Mouse (Mus musculus) liver, embryonic 14.5 days (tissue): ENCODE measurements around the gene Pip5k1b. TPM values are rescaled to one million over a fixed set of nuclear protein-coding genes. Genes with fewer than 3 reads are reported as not detected.

Experiments
- ATAC-seq: fragments of 200-750 bp; cut with Nextera tagmentation; 2 replicates; pipeline ENCODE4 v1.8.0; 2017; ENCODE audit warnings: moderate number of reproducible peaks, mild to moderate bottlenecking, moderate library complexity; ENCODE audit not compliant: insufficient read depth
- DNase-seq, 3 experiments: peaks; one replicate each; pipeline ENCODE4 v3.0.0-alpha.2; 2012 to 2013; ENCODE audit warnings: low read depth in 3 of 3, low spot score in 3 of 3
- H3K27ac ChIP-seq: fragments of 300-500 bp; sonication (generic); 2 replicates; pipeline ENCODE4 v1.5.1; 2014; ENCODE audit warnings: moderate library complexity, mild to moderate bottlenecking, control low read depth, inconsistent platforms
- H3K27me3 ChIP-seq: fragments of 300-500 bp; sonication (generic); 2 replicates; pipeline ENCODE4 v1.6.1; 2014; ENCODE audit warnings: mild to moderate bottlenecking, low read length, moderate library complexity; ENCODE audit not compliant: control insufficient read depth, insufficient read depth
- H3K36me3 ChIP-seq: fragments of 300-500 bp; sonication (generic); replicated peaks from 2 replicates; pipeline ENCODE4 v1.6.1; 2014; ENCODE audit warnings: low read depth; ENCODE audit not compliant: control insufficient read depth, insufficient read depth
- H3K4me1 ChIP-seq, 2 experiments: fragments of 200-500 bp in 1 of 2; fragments of 300-500 bp in 1 of 2; sonication (generic) in 1 of 2; replicated peaks; 2 replicates each; pipeline ENCODE4 v1.6.1; 2012 to 2014; ENCODE audit warnings: antibody characterized with exemption in 1 of 2, inconsistent platforms in 1 of 2, low read length in 1 of 2; ENCODE audit not compliant: control insufficient read depth in 2 of 2, insufficient read depth in 2 of 2
- H3K4me2 ChIP-seq: fragments of 300-500 bp; sonication (generic); 2 replicates; pipeline ENCODE4 v1.6.1; 2014; ENCODE audit warnings: low read depth, mild to moderate bottlenecking, control low read depth, moderate library complexity
- H3K4me3 ChIP-seq, 2 experiments: fragments of 200-500 bp in 1 of 2; fragments of 300-500 bp in 1 of 2; sonication (generic) in 1 of 2; 2 replicates each; pipeline ENCODE4 v1.5.1; 2012 to 2014; ENCODE audit warnings: low read depth in 2 of 2, low read length in 2 of 2, mild to moderate bottlenecking in 2 of 2, control low read depth in 1 of 2, inconsistent platforms in 1 of 2, moderate library complexity in 1 of 2; ENCODE audit not compliant: insufficient read depth in 1 of 2
- H3K9ac ChIP-seq: fragments of 300-500 bp; sonication (generic); replicated peaks from 2 replicates; pipeline ENCODE4 v1.6.1; 2014; ENCODE audit warnings: mild to moderate bottlenecking, control low read depth, moderate library complexity
- H3K9me3 ChIP-seq: fragments of 300-500 bp; sonication (generic); 2 replicates; pipeline ENCODE4 v1.6.1; 2016; ENCODE audit warnings: low read length, mixed read lengths; ENCODE audit not compliant: control insufficient read depth
- CTCF ChIP-seq: IDR thresholded peaks from 2 replicates; pipeline ENCODE4 v1.5.1; 2016; ENCODE audit warnings: antibody characterized with exemption, low read depth, control low read depth
- EP300 ChIP-seq: IDR thresholded peaks from 2 replicates; pipeline ENCODE4 v1.6.1; 2016; ENCODE audit warnings: antibody characterized with exemption, low read depth
- WGBS: fragments of 180-500 bp; shearing (Covaris S2); extraction: QIAGEN DNeasy Blood & Tissue Kit; methylation state at CpG from one replicate; pipeline ENCODE4 v1.1.7; 2014; ENCODE audit not compliant: insufficient replicate concordance; 5-methylcytosine and 5-hydroxymethylcytosine counted together
- polyA plus RNA-seq, 2 experiments: library from polyadenylated mRNA; depleted of rRNA in 1 of 2; stranded (reverse) in 1 of 2; unstranded in 1 of 2; fragments of >200 nt; fragmentation: Nextera tagmentation in 1 of 2; extraction: Ambion mirVana in 1 of 2; gene quantifications; 2 replicates each; pipeline versions ENCODE4 v1.2.1 to v1.2.3; 2012 to 2014

Pip5k1b gene
- polyA plus RNA-seq, 2 experiments: 8.1 to 10.8 TPM

GRCm38 (mm10) chr19:24278859-24279258, 276.8 kb downstream of the Pip5k1b start:
- Histone ChIP-seq H3K4me1 (peaks cover 27 to 38% of the 10 kb centered on the region in 2 experiments), H3K27me3 (no peaks in the 10 kb centered on the region), H3K9ac (peak overlapping the region; percentile 94), H3K27ac (peak overlapping the region; percentile 95), H3K9me3 (no peaks in the 10 kb centered on the region), H3K4me2 (peak overlapping the region; percentile 97), H3K4me3 (peak overlapping the region; percentile 31 to 71), H3K36me3 (peaks cover 11% of the 10 kb centered on the region)
- TF ChIP-seq CTCF (no peak), EP300 (no peak)
- DNase-seq (no peak), ATAC-seq (no peak)
- 80% methylated on average over 15 of the region's 15 CpGs for WGBS

GRCm38 (mm10) chr19:24274281-24274680, 281.4 kb downstream of the Pip5k1b start:
- peak overlapping the region; percentile 59 for H3K4me2 ChIP-seq
- H3K4me3 ChIP-seq: no peak overlapping the region
- no peaks in the 10 kb centered on the region for H3K9me3 ChIP-seq
- WGBS: 8% methylated on average over 3 of the region's 3 CpGs
- peak; percentile 43 to 59 (median 55) for DNase-seq
- H3K4me1 ChIP-seq: peaks cover 26 to 33% of the 10 kb centered on the region in 2 experiments
- H3K27me3 ChIP-seq: no peaks in the 10 kb centered on the region
- peak overlapping the region; percentile 66 for H3K27ac ChIP-seq
- ATAC-seq: peak; percentile 66
- H3K36me3 ChIP-seq: peaks cover 11% of the 10 kb centered on the region
- TF ChIP-seq CTCF (no peak), EP300 (peak; percentile 67)
- peak overlapping the region; percentile 40 for H3K9ac ChIP-seq

- peak; percentile 59 to 64 (median 64) for DNase-seq
- Histone ChIP-seq H3K4me1 (peaks cover 11 to 18% of the 10 kb centered on the region in 2 experiments), H3K27ac (no peak overlapping the region), H3K4me2 (no peak overlapping the region; the same call in 1 of the 2 replicates), H3K4me3 (no peak overlapping the region), H3K27me3 (no peaks in the 10 kb centered on the region), H3K9ac (no peak overlapping the region), H3K9me3 (no peaks in the 10 kb centered on the region), H3K36me3 (peaks cover 7% of the 10 kb centered on the region)
- peak; percentile 67 for ATAC-seq
- TF ChIP-seq CTCF: peak; percentile 97
- TF ChIP-seq EP300: no peak
- 45% methylated on average over 16 of the region's 16 CpGs for WGBS
These were observed 283.8 kb downstream of the Pip5k1b start for GRCm38 (mm10) chr19:24271746-24272426.

GRCm38 (mm10) chr19:24271326-24271725, 284.3 kb downstream of the Pip5k1b start:
- Histone ChIP-seq H3K9me3 (no peaks in the 10 kb centered on the region), H3K4me3 (no peak overlapping the region), H3K4me1 (peaks cover 11 to 20% of the 10 kb centered on the region in 2 experiments), H3K36me3 (peaks cover 10% of the 10 kb centered on the region), H3K27me3 (no peaks in the 10 kb centered on the region), H3K9ac (no peak overlapping the region), H3K27ac (no peak overlapping the region), H3K4me2 (no peak overlapping the region; the same call in 1 of the 2 replicates)
- 63% methylated on average over 7 of the region's 7 CpGs for WGBS
- TF ChIP-seq CTCF (no peak), EP300 (no peak)
- peak; percentile 62 for ATAC-seq
- DNase-seq: no peak

- TF ChIP-seq CTCF (no peak), EP300 (no peak)
- H3K4me2 ChIP-seq: no peak overlapping the region
- no peak overlapping the region for H3K4me3 ChIP-seq
- H3K27ac ChIP-seq: no peak overlapping the region
- no peak for DNase-seq
- ATAC-seq: no peak
- H3K9ac ChIP-seq: no peak overlapping the region
- peaks cover 0 to 8% of the 10 kb centered on the region in 2 experiments; a peak in 3 of 4 replicates for H3K4me1 ChIP-seq
- H3K9me3 ChIP-seq: no peaks in the 10 kb centered on the region
- no peaks in the 10 kb centered on the region for H3K27me3 ChIP-seq
- H3K36me3 ChIP-seq: peaks cover 10% of the 10 kb centered on the region
- WGBS: 62% methylated on average over 4 of the region's 4 CpGs
These were observed 287.1 kb downstream of the Pip5k1b start for GRCm38 (mm10) chr19:24268531-24268930.
